Mouse (Mus musculus) spleen, postnatal 4 days (tissue): ENCODE measurements around the gene Ptcd1.
"Not testable (repeated sequence)": the region's sequence is repeated elsewhere in the genome, so short reads cannot be mapped to it uniquely, and the experiment has no call there.

Source experiments
- DNase-seq, 2 experiments: peaks; one replicate each; pipeline ENCODE4 v3.0.0; 2022; ENCODE audit warnings: low spot score in 2 of 2

Gene Ptcd1

DNA sequence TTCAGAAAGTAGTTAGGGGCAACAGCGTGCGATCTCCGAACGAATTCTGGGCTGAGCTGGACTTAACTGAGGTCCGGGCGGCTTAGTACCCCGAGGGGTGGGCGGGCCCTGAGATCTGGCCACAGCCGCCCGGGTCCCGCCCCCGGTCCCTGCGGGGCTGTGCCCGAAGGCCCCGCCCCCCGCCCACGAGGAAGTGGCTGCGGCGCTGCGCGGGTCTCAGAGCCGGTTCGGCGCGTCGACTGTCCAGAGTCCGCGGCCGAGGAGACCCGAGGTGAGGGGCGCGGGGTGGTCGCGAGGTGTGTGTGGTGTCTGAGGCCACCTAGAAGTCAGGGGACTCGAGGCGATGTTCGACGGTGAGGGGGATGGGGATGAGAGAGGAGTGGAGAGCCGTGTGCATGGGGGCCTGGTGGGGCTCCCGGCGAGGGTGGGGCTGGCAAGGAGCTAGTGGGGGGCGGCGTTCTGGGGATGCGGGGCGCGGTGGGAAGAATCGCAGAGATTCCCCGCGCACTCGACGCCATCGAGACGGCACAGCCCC is 52.8 kb downstream of the Ptcd1 start, which contains the start of gene Arpc1b:
Gene Arpc1b (plus strand): TSS at position 145 of the 535 bp plus-strand sequence.
- DNase-seq, result peak; percentile 72 to 85

DNA sequence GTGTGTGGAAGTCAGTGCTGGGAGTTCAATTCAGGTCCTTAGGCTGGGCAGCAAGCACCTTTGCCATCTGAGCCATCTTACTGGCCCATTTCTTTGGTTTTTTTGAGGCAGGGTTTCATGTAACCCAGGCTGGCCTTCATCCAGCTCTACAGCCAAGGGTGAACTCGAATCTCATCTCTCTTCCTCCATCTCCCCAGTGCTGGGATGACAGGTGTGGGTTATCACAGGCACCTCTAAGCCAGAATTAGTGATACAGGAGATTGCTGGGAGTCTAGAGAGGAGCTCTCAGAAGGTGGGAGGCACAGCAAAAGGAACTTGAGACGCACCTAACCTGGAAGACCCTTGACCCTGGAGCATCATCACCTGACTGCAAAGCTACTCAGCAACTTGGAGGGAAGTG is 53.5 kb downstream of the Ptcd1 start:
- no peak for DNase-seq

DNA sequence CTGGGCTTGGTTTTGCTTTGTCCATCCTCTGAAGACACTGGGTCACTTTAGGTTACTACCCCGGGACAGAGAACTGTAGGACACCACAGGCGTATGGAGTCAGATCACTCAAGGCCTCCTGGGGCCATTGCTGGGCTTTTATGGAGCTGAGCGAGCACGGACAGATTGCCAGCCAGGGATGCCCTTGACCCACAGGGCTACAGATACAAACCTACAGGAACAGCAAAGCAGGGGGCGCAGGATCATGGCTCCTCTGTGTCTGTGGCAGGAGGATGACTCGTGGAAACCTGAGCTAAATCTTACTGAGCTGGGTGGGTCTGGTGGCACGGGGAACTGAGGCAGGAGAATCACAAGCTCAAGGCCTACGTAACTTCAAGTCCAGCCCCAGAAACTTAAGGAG is 54.3 kb downstream of the Ptcd1 start:
- no peak for DNase-seq

DNA sequence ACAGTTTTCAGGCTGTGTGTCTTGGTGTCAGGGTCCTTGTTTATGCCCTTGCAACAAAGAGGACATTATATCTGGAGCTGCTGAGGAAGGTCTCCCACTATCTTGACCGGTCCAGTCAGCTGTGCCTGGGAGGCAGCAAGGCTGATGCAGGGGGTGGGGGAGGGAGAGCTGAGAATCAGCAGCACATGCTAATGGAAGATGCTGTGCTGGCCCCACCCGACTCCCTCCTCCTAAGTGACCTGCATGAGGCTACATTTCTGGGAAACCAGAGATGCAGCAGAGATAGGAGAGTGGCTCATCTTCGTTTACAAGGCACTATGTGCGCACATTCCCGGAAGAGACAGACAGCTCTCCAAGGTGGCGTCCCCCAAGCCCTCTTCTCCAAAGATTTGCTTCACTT is 56.5 kb downstream of the Ptcd1 start:
- no peak for DNase-seq

DNA sequence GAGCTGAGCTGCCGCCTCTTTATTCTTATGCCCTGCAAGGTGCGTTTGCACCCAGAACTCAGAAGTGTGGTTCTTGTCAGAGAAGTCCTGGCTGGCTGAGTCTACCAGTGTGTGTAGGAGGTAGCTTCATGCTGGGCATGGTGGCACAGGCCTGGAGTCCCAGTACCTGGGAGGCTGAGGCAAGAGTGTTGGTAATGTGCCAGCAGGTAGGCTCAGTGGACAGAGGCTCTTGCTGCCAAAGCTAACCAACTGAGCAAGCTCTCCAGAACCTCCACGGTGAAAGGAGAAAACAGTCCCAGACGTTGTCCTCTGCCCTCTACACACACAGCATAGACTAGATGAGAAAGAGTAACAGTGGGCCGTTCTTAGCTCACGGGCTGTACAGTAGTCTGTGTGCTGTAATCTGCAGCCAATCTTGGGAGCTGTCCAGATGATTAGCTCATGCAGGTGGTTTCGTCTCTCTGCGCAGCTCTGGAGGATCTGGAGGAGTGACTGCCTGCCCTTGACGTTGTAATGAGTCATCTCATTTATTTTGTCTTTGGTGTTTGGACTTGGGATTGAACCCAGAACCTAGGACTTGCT is 61.1 kb downstream of the Ptcd1 start:
- DNase-seq, result no peak

DNA sequence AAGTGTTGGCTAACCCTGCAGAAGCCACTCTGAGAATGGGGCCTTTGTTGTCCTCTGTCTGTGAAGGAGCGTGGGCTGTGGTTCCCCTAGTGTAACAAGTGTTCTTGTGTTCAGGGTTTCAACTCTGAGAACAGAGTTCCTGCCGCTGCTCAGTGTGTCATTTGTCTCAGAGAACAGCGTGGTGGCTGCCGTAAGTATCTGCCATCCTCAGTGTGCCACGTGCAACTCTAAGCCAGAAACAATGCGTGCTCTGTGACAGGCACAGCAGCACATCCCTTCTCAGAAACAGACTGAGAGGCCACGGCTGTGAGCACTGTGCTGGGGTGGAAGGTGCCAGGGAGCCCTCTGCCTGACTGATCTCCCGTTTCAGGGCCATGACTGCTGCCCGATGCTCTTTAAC is 62.6 kb downstream of the Ptcd1 start:
- DNase-seq, result no peak

DNA sequence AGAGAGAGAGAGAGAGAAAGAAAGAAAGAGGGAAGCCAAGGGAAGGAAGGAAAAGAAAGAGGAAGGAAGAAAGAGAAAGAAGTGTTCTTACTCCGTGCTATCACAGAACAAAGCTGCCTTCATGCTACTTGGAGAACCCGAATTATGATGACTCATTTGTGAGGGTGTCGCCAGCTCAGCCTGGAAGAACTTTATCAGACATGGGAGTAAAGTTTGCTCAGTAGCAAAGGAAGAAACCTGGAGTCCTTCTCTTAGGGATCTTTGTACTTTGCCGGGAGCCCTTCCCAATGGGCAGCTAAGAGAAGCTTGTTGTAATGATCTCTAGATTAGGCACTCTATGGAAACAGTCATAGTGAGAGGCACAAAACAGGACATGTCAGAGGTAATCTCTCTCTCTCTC is 64.2 kb downstream of the Ptcd1 start:
- no peak for DNase-seq

DNA sequence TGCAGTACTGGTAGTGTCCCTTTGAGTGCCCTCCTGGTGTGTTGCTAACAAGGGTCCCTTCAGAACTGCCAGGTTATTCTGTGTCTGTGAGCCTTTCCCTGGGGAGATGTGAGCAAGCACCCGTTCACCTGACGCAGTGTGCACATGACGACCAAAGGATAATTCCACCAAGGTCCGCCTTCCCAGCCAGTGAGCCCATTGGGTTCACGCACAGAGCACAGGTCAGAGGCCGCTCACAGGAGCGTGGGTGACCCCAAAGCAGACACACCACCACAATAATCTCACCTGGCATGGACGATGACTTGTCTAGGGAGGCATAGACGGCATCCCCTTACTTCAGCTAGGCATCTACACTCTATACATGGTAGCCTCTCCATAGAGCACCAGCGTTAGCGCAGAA is 65.5 kb downstream of the Ptcd1 start:
- DNase-seq, result not testable (repeated sequence)

DNA sequence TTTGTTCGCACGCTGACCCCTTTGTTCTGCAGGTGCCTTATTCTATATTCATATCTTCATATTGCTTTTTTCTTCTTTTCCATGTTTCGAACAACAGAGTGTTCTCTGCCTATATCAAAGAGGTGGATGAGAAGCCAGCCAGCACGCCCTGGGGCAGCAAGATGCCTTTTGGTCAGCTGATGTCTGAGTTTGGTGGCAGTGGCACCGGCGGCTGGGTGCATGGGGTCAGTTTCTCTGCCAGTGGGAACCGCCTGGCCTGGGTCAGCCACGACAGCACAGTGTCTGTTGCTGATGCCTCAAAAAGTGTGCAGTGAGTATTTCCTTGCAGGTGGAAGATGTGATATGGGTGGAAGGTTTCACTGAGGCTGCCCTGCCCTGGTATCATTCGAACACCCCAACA is 65.9 kb downstream of the Ptcd1 start:
- no peak for DNase-seq

DNA sequence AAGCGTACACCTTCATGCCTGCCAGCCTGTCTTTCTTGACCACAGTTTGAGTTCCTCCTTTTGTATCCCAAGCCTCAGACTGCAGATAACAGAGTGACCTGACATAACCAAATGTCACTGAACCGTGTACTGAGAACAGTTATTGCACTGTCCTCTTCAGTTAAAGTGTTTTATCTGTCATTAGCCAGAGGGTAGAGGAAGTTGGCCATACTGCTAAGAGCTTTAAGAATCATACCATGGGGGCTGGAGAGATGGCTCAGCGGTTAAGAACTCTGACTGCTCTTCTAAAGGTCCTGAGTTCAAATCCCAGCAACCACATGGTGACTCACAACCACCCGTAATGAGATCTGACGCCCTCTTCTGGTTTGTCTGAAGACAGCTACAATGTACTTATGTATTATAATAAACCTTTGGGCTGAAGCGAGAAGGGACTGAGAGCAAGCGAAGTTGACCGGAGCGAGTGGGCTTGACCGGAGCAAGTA is 68.5 kb downstream of the Ptcd1 start:
- DNase-seq, result no peak
